Mouse (Mus musculus): ENCODE results near the gene Rnf216. TPM values are rescaled to one million over a fixed set of nuclear protein-coding genes. Genes with fewer than 3 reads are reported as not detected.

Gene Rnf216
- polyA plus RNA-seq, 1 experiment from 2014 or later: 36.9 TPM

GRCm38 (mm10) chr5:142963705-142964494, 148.9 kb downstream of the Rnf216 start:
- Histone ChIP-seq H3K9me3 (no peaks in the 10 kb centered on the region), H3K4me1 (replicated peaks) (peaks cover 62% of the 10 kb centered on the region), H3K4me3 (replicated peaks) (peak overlapping the region; percentile 99), H3K27ac (peak overlapping the region; percentile 99), H3K9ac (replicated peaks) (peak overlapping the region; percentile 100), H3K27me3 (no peaks in the 10 kb centered on the region), H3K36me3 (peaks cover 33% of the 10 kb centered on the region), H3K4me2 (replicated peaks) (peak overlapping the region; percentile 94)
- ATAC-seq: no peak
- WGBS: 17% methylated on average over 17 of the region's 17 CpGs

GRCm38 (mm10) chr5:142963003-142963704, 149.6 kb downstream of the Rnf216 start:
- peak overlapping the region; percentile 99 for H3K27ac ChIP-seq
- H3K4me2 ChIP-seq (replicated peaks): peak overlapping the region; percentile 94
- no peak for ATAC-seq
- no peaks in the 10 kb centered on the region for H3K27me3 ChIP-seq
- H3K4me3 ChIP-seq (replicated peaks): peak overlapping the region; percentile 99
- no peaks in the 10 kb centered on the region for H3K9me3 ChIP-seq
- H3K4me1 ChIP-seq (replicated peaks): peaks cover 57% of the 10 kb centered on the region
- peak overlapping the region; percentile 100 for H3K9ac ChIP-seq (replicated peaks)
- peaks cover 26% of the 10 kb centered on the region for H3K36me3 ChIP-seq
- WGBS: 5% methylated on average over 13 of the region's 13 CpGs

GRCm38 (mm10) chr5:142962444-142962961, 150.3 kb downstream of the Rnf216 start:
- peak overlapping the region; percentile 100 for H3K9ac ChIP-seq (replicated peaks)
- under 1% methylated on average over 11 of the region's 11 CpGs for WGBS
- peak overlapping the region; percentile 94 for H3K4me2 ChIP-seq (replicated peaks)
- H3K36me3 ChIP-seq: peaks cover 20% of the 10 kb centered on the region
- H3K4me3 ChIP-seq (replicated peaks): peak overlapping the region; percentile 99
- peaks cover 52% of the 10 kb centered on the region for H3K4me1 ChIP-seq (replicated peaks)
- no peaks in the 10 kb centered on the region for H3K27me3 ChIP-seq
- no peaks in the 10 kb centered on the region for H3K9me3 ChIP-seq
- ATAC-seq: no peak
- H3K27ac ChIP-seq: peak overlapping the region; percentile 99

GRCm38 (mm10) chr5:142961881-142962443, 150.8 kb downstream of the Rnf216 start:
- Histone ChIP-seq H3K9ac (replicated peaks) (peak overlapping the region; percentile 100), H3K4me2 (replicated peaks) (peak overlapping the region; percentile 94), H3K9me3 (no peaks in the 10 kb centered on the region), H3K36me3 (peaks cover 15% of the 10 kb centered on the region), H3K27ac (peak overlapping the region; percentile 99), H3K4me3 (replicated peaks) (peak overlapping the region; percentile 99), H3K4me1 (replicated peaks) (peaks cover 48% of the 10 kb centered on the region), H3K27me3 (no peaks in the 10 kb centered on the region)
- WGBS: under 1% methylated on average over 43 of the region's 43 CpGs
- ATAC-seq: peak; percentile 70

DNA sequence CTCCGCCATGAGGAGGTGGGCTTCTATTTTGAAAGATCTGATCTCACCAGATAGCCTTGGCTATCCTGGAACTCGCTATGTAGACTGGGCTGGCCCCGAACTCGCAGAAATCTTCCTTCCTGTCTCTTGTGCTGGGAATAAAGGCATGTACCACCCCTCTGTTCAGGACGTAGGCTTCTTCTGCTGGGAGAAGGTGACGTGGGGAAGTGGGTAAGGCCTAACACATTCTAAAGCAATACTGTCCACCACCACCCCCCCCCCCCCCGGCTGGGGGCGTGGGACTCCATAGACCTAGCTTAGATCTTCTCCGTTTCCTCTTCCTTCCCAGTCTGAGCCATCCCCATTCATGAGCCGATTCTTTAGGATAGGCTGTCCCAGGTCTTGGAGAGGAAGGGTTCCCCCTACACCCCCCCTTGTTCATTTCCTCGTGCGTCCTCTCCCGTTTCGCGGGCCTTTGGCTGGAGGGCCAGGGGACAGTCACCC, 151.4 kb downstream of the Rnf216 start:
- peak; percentile 47 for ATAC-seq
- WGBS: under 1% methylated on average over 13 of the region's 15 CpGs
- Histone ChIP-seq H3K9ac (replicated peaks) (peak overlapping the region; percentile 100), H3K9me3 (no peaks in the 10 kb centered on the region), H3K27me3 (no peaks in the 10 kb centered on the region), H3K36me3 (peaks cover 12% of the 10 kb centered on the region), H3K4me1 (replicated peaks) (peaks cover 43% of the 10 kb centered on the region), H3K4me2 (replicated peaks) (peak overlapping the region; percentile 94), H3K4me3 (replicated peaks) (peak overlapping the region; percentile 99), H3K27ac (peak overlapping the region; percentile 99)

GRCm38 (mm10) chr5:142960775-142961271, 152.0 kb downstream of the Rnf216 start:
- peaks cover 36% of the 10 kb centered on the region for H3K4me1 ChIP-seq (replicated peaks)
- H3K9ac ChIP-seq (replicated peaks): peak overlapping the region; percentile 100
- H3K27me3 ChIP-seq: no peaks in the 10 kb centered on the region
- H3K9me3 ChIP-seq: no peaks in the 10 kb centered on the region
- peak; percentile 7; the same call in 1 of the 2 replicates for ATAC-seq
- under 1% methylated on average over 59 of the region's 59 CpGs for WGBS
- peak overlapping the region; percentile 99 for H3K27ac ChIP-seq
- peaks cover 6% of the 10 kb centered on the region for H3K36me3 ChIP-seq
- H3K4me3 ChIP-seq (replicated peaks): peak overlapping the region; percentile 99
- peak overlapping the region; percentile 94 for H3K4me2 ChIP-seq (replicated peaks)

- H3K9me3 ChIP-seq: no peaks in the 10 kb centered on the region
- peaks cover 28% of the 10 kb centered on the region for H3K4me1 ChIP-seq (replicated peaks)
- no peaks in the 10 kb centered on the region for H3K36me3 ChIP-seq
- 6% methylated on average over 44 of the region's 44 CpGs for WGBS
- ATAC-seq: peak; percentile 76
- peak within 1 kb of the TSS; percentile 99 for H3K27ac ChIP-seq
- H3K4me2 ChIP-seq (replicated peaks): peak within 1 kb of the TSS; percentile 94
- peak within 1 kb of the TSS; percentile 99 for H3K4me3 ChIP-seq (replicated peaks)
- no peaks in the 10 kb centered on the region for H3K27me3 ChIP-seq
- peak within 1 kb of the TSS; percentile 100 for H3K9ac ChIP-seq (replicated peaks)
Observed at GRCm38 (mm10) chr5:142959576-142960556, 152.9 kb downstream of the Rnf216 start, which contains the start of gene Fscn1. Fscn1 (plus strand) TSS chr5:142960343.

- no peak overlapping the region for H3K4me3 ChIP-seq (replicated peaks)
- 71% methylated on average over 4 of the region's 4 CpGs for WGBS
- no peaks in the 10 kb centered on the region for H3K9me3 ChIP-seq
- no peak overlapping the region for H3K4me2 ChIP-seq (replicated peaks)
- no peak overlapping the region for H3K27ac ChIP-seq
- no peaks in the 10 kb centered on the region for H3K36me3 ChIP-seq
- H3K9ac ChIP-seq (replicated peaks): no peak overlapping the region
- no peaks in the 10 kb centered on the region for H3K27me3 ChIP-seq
- no peak for ATAC-seq
- peaks cover 21% of the 10 kb centered on the region for H3K4me1 ChIP-seq (replicated peaks)
Observed at GRCm38 (mm10) chr5:142959156-142959555, 153.6 kb downstream of the Rnf216 start.

GRCm38 (mm10) chr5:142958464-142958863, 154.3 kb downstream of the Rnf216 start:
- 91% methylated on average over 14 of the region's 14 CpGs for WGBS
- no peak overlapping the region for H3K4me3 ChIP-seq (replicated peaks)
- ATAC-seq: no peak

DNA sequence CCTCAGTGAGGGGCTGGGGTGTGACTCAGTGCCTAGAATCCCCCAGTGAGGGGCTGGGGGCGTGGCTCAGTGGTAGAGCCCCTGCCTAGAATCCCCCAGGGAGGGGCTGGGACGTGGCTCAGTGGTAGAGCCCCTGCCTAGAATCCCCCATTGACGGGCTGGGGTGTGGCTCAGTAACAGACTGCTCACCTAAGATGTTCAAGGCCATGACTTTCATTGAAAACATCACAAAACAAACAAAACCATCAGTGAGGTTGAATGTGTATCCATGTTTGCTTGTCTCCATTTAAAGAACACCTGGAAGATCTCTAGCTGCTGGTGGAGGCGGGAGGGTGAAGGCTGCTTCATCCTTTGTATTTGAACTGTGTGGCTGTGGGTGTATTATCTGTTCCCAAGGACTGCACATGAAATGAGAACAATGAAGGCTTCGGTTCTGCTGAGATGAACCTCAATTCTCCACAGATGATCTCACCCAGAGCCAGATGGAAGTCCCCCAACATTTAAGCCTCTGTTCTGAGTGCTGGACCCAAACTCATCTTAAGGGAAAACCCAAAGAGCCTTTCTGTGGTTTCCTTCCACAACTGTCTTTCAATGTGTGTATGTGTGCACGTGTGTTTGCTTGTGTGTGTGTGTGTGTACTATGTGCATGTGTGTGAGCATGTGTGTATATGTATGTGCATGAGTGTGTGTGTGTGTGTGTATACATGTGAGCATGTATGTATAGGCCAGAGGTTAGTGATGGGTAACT, 155.7 kb downstream of the Rnf216 start:
- Histone ChIP-seq H3K27me3 (no peaks in the 10 kb centered on the region), H3K9me3 (no peaks in the 10 kb centered on the region), H3K4me2 (replicated peaks) (no peak overlapping the region), H3K4me1 (replicated peaks) (peaks cover 8% of the 10 kb centered on the region; the same call in 1 of the 2 replicates), H3K9ac (replicated peaks) (no peak overlapping the region), H3K36me3 (no peaks in the 10 kb centered on the region), H3K4me3 (replicated peaks) (no peak overlapping the region), H3K27ac (no peak overlapping the region)
- no peak for ATAC-seq
- 59% methylated on average over 6 of the region's 6 CpGs for WGBS

More at GRCm38 (mm10) chr5:142958464-142958863, 154.3 kb downstream of the Rnf216 start:
- Histone ChIP-seq H3K27ac (no peak overlapping the region), H3K27me3 (no peaks in the 10 kb centered on the region), H3K4me2 (replicated peaks) (no peak overlapping the region), H3K9me3 (no peaks in the 10 kb centered on the region), H3K36me3 (no peaks in the 10 kb centered on the region), H3K4me1 (replicated peaks) (peaks cover 14% of the 10 kb centered on the region), H3K9ac (replicated peaks) (no peak overlapping the region)

All from midbrain, embryonic 13.5 days (tissue).